Mouse (Mus musculus) hindbrain, embryonic 11.5 days (tissue): ENCODE measurements around the gene Reep1. TPM values are rescaled to one million over a fixed set of nuclear protein-coding genes. Genes with fewer than 3 reads are reported as not detected.

Source experiments
- ATAC-seq: fragments of 200-750 bp; cut with Nextera tagmentation; 2 replicates; pipeline ENCODE4 v1.8.0; 2017; ENCODE audit warnings: mild to moderate bottlenecking, moderate TSS enrichment, moderate library complexity; ENCODE audit not compliant: low FRiP score
- DNase-seq: peaks from one replicate; pipeline ENCODE4 v3.0.0-alpha.2; 2015; ENCODE audit warnings: low spot score
- H3K27ac ChIP-seq: fragments of 300-500 bp; sonication (generic); 2 replicates; pipeline ENCODE4 v1.5.1; 2014; ENCODE audit warnings: mild to moderate bottlenecking, low read depth, low read length
- H3K27me3 ChIP-seq: fragments of 300-500 bp; sonication (generic); 2 replicates; pipeline ENCODE4 v1.6.1; 2014; ENCODE audit warnings: mild to moderate bottlenecking, low read length, moderate library complexity, mixed read lengths; ENCODE audit not compliant: control insufficient read depth, insufficient read depth
- H3K36me3 ChIP-seq: fragments of 300-500 bp; sonication (generic); 2 replicates; pipeline ENCODE4 v1.6.1; 2014; ENCODE audit warnings: mild to moderate bottlenecking, low read length, moderate library complexity, mixed read lengths; ENCODE audit not compliant: control insufficient read depth, insufficient read depth
- H3K4me1 ChIP-seq: fragments of 300-500 bp; sonication (generic); replicated peaks from 2 replicates; pipeline ENCODE4 v1.6.1; 2014; ENCODE audit warnings: low read length, mixed read lengths; ENCODE audit not compliant: control insufficient read depth, insufficient read depth
- H3K4me2 ChIP-seq: fragments of 300-500 bp; sonication (generic); replicated peaks from 2 replicates; pipeline ENCODE4 v1.6.1; 2014; ENCODE audit warnings: mild to moderate bottlenecking, low read depth, low read length
- H3K4me3 ChIP-seq: fragments of 300-500 bp; sonication (generic); 2 replicates; pipeline ENCODE4 v1.5.1; 2014; ENCODE audit warnings: low read depth, low read length
- H3K9ac ChIP-seq: fragments of 300-500 bp; sonication (generic); 2 replicates; pipeline ENCODE4 v1.6.1; 2014; ENCODE audit warnings: low read depth, low read length
- H3K9me3 ChIP-seq: fragments of 300-500 bp; sonication (generic); 2 replicates; pipeline ENCODE4 v1.6.1; 2016; ENCODE audit warnings: low read length; ENCODE audit not compliant: control insufficient read depth
- WGBS: fragments of 180-500 bp; shearing (Covaris S2); extraction: QIAGEN DNeasy Blood & Tissue Kit; methylation state at CpG from one replicate; pipeline ENCODE4 v1.1.7; 2014; 5-methylcytosine and 5-hydroxymethylcytosine counted together
- polyA plus RNA-seq: library from polyadenylated mRNA; unstranded; fragments of >200 nt; fragmentation: Nextera tagmentation; extraction: Ambion mirVana; gene quantifications from 2 replicates; pipeline ENCODE4 v1.2.1, GENCODE M21; 2014

Reep1 gene
- polyA plus RNA-seq, 1 experiment from 2014 or later: 75.3 TPM

GRCm38 (mm10) chr6:71779831-71780230 is 72.5 kb downstream of the Reep1 start:
- 70% methylated on average over 2 of the region's 2 CpGs for WGBS
- no peak overlapping the region for H3K4me2 ChIP-seq
- no peak overlapping the region for H3K9ac ChIP-seq
- no peak overlapping the region for H3K4me3 ChIP-seq
- H3K27me3 ChIP-seq: no peaks in the 10 kb centered on the region
- H3K9me3 ChIP-seq: no peaks in the 10 kb centered on the region
- DNase-seq (no peak), ATAC-seq (no peak)
- H3K36me3 ChIP-seq: no peaks in the 10 kb centered on the region
- no peaks in the 10 kb centered on the region for H3K4me1 ChIP-seq
- no peak overlapping the region for H3K27ac ChIP-seq

GRCm38 (mm10) chr6:71780431-71780830 is 73.1 kb downstream of the Reep1 start:
- Histone ChIP-seq H3K9ac (no peak overlapping the region), H3K27ac (no peak overlapping the region), H3K9me3 (no peaks in the 10 kb centered on the region), H3K36me3 (no peaks in the 10 kb centered on the region), H3K27me3 (no peaks in the 10 kb centered on the region), H3K4me1 (no peaks in the 10 kb centered on the region), H3K4me3 (no peak overlapping the region), H3K4me2 (no peak overlapping the region)
- DNase-seq (no peak), ATAC-seq (no peak)
- 96% methylated on average over 7 of the region's 7 CpGs for WGBS

- no peak overlapping the region for H3K4me2 ChIP-seq
- ATAC-seq (no peak), DNase-seq (no peak)
- 91% methylated on average over 5 of the region's 5 CpGs for WGBS
- no peak overlapping the region for H3K27ac ChIP-seq
- no peak overlapping the region for H3K4me3 ChIP-seq
- no peaks in the 10 kb centered on the region for H3K9me3 ChIP-seq
- no peaks in the 10 kb centered on the region for H3K36me3 ChIP-seq
- H3K4me1 ChIP-seq: no peaks in the 10 kb centered on the region
- no peak overlapping the region for H3K9ac ChIP-seq
- H3K27me3 ChIP-seq: no peaks in the 10 kb centered on the region
These were observed 75.8 kb downstream of the Reep1 start for GRCm38 (mm10) chr6:71783165-71783564.

- no peak for DNase-seq
- Histone ChIP-seq H3K27me3 (no peaks in the 10 kb centered on the region), H3K36me3 (no peaks in the 10 kb centered on the region), H3K9ac (no peak overlapping the region), H3K27ac (no peak overlapping the region), H3K9me3 (no peaks in the 10 kb centered on the region), H3K4me3 (no peak overlapping the region), H3K4me2 (no peak overlapping the region), H3K4me1 (no peaks in the 10 kb centered on the region)
- no peak for ATAC-seq
- WGBS: 88% methylated on average over 9 of the region's 9 CpGs
These were observed 81.0 kb downstream of the Reep1 start for GRCm38 (mm10) chr6:71788348-71788747.

DNA sequence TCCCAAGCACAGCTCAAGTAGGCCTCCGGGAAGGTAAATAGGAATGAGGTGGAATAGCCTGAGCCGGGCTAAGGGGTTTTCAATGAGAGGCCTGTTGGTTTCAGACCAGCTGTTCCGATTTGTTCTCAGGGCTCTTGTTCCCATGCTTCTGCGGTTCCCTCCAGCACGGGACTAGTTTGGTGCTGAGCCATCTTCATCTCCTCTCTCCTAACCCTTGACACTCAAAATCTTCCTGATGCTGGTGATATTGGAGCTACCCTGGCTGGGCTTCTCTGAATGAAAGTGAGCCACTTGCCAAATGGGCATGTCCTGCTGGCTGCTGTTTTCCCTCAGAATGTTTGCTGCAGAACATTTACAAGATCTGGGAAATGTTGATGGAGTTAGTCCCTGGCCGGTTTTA is 84.4 kb downstream of the Reep1 start:
- Histone ChIP-seq H3K27ac (no peak overlapping the region), H3K4me3 (no peak overlapping the region), H3K27me3 (no peaks in the 10 kb centered on the region), H3K9me3 (no peaks in the 10 kb centered on the region), H3K4me2 (no peak overlapping the region), H3K36me3 (no peaks in the 10 kb centered on the region), H3K9ac (no peak overlapping the region), H3K4me1 (no peaks in the 10 kb centered on the region)
- WGBS: 87% methylated on average over 6 of the region's 6 CpGs
- ATAC-seq: no peak
- no peak for DNase-seq

DNA sequence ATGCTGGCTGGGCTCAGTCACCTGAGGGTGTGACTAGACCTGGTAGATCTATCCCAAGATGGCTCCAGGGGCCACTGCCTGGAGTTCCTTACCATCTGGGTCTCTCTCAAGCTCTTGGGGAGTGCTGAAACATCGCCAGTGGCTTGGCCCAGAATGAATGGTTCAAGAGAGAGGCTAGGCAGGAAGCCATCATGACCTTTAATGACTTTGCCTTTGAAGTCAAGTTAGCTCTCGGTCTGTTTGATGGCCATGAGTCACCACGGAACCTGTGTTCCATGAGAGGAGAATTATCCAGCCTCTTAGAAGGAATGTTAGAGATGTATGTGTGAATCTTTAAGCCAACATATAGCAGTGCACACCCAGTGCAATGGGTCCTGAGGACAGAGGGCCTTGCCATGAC is 92.0 kb downstream of the Reep1 start:
- DNase-seq (no peak), ATAC-seq (no peak)
- no peaks in the 10 kb centered on the region for H3K9me3 ChIP-seq
- H3K9ac ChIP-seq: no peak overlapping the region
- H3K4me2 ChIP-seq: no peak overlapping the region
- H3K4me1 ChIP-seq: no peaks in the 10 kb centered on the region
- H3K4me3 ChIP-seq: no peak overlapping the region
- H3K36me3 ChIP-seq: no peaks in the 10 kb centered on the region
- H3K27me3 ChIP-seq: no peaks in the 10 kb centered on the region
- H3K27ac ChIP-seq: no peak overlapping the region
- 84% methylated on average over 3 of the region's 3 CpGs for WGBS

GRCm38 (mm10) chr6:71801011-71801713 is 93.8 kb downstream of the Reep1 start:
- Histone ChIP-seq H3K4me2 (no peak overlapping the region), H3K4me1 (no peaks in the 10 kb centered on the region), H3K9me3 (no peaks in the 10 kb centered on the region), H3K36me3 (no peaks in the 10 kb centered on the region), H3K9ac (no peak overlapping the region), H3K27me3 (no peaks in the 10 kb centered on the region), H3K27ac (no peak overlapping the region), H3K4me3 (no peak overlapping the region)
- WGBS: 62% methylated on average over 7 of the region's 7 CpGs
- DNase-seq (no peak), ATAC-seq (no peak)

- WGBS: 75% methylated on average over 10 of the region's 10 CpGs
- Histone ChIP-seq H3K36me3 (no peaks in the 10 kb centered on the region), H3K9ac (no peak overlapping the region), H3K4me2 (no peak overlapping the region), H3K4me3 (no peak overlapping the region), H3K27me3 (no peaks in the 10 kb centered on the region), H3K27ac (no peak overlapping the region), H3K9me3 (no peaks in the 10 kb centered on the region), H3K4me1 (no peaks in the 10 kb centered on the region)
- no peak for DNase-seq
- ATAC-seq: no peak
These were observed 94.3 kb downstream of the Reep1 start for GRCm38 (mm10) chr6:71801714-71802094.

DNA sequence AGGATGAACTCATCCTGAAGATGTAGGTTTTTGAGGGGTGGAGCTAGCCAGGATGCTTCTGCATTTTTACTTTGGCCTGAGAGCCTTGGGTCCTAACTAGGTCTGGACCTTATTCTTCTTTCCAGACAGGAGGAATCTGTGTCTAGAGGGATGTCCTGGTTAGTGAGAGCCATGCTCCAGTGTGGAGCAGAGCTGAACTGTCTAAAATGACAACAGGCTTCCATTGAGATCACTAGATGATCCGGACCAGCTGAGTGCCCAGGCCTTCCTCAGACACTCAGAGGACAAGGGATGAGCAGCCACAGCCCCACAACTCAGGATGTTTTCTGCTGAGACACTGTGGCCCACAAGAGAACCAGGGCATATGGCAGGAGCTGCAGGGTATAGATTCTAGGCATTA is 96.2 kb downstream of the Reep1 start:
- WGBS: 100% methylated on average over 1 of the region's 1 CpGs
- no peak overlapping the region for H3K27ac ChIP-seq
- H3K4me1 ChIP-seq: no peaks in the 10 kb centered on the region
- ATAC-seq (0 out of 2 replicates have a peak, but pooled peaks have one; percentile 31), DNase-seq (no peak)
- no peak overlapping the region for H3K4me3 ChIP-seq
- no peaks in the 10 kb centered on the region for H3K36me3 ChIP-seq
- H3K4me2 ChIP-seq: no peak overlapping the region
- H3K9ac ChIP-seq: no peak overlapping the region
- H3K27me3 ChIP-seq: no peaks in the 10 kb centered on the region
- H3K9me3 ChIP-seq: no peaks in the 10 kb centered on the region
